Mouse (Mus musculus): ENCODE results near the gene Kmt2a.

GRCm38 (mm10) chr9:44802808-44803450 is 78.2 kb downstream of the Kmt2a start, which contains the start of gene Ttc36:
- TF ChIP-seq GATA1 (IDR thresholded peaks at IDR 0.05; ENCODE audit: borderline replicate concordance, low read length): no peak
- no peak for TF ChIP-seq FLI1 (IDR thresholded peaks at IDR 0.05; ENCODE audit: low read length)
